Mouse (Mus musculus) limb, embryonic 10.5 days (tissue): ENCODE results near the gene Faf1. TPM values are rescaled to one million over a fixed set of nuclear protein-coding genes. Genes with fewer than 3 reads are reported as not detected.

Source experiments
- DNase-seq: peaks from one replicate; pipeline ENCODE4 v3.0.0-alpha.2; 2017; ENCODE audit warnings: low spot score
- H3K27ac ChIP-seq: fragments of 300-500 bp; sonication (generic); 2 replicates; pipeline ENCODE4 v1.5.1; 2016; ENCODE audit warnings: mild to moderate bottlenecking
- H3K27me3 ChIP-seq: fragments of 300-500 bp; sonication (generic); 2 replicates; pipeline ENCODE4 v1.6.1; 2016; ENCODE audit warnings: low read depth, mild to moderate bottlenecking; ENCODE audit not compliant: poor library complexity, severe bottlenecking
- H3K36me3 ChIP-seq: fragments of 300-500 bp; sonication (generic); 2 replicates; pipeline ENCODE4 v1.6.1; 2016; ENCODE audit warnings: mild to moderate bottlenecking, moderate library complexity
- H3K4me1 ChIP-seq: fragments of 300-500 bp; sonication (generic); 2 replicates; pipeline ENCODE4 v1.6.1; 2016
- H3K4me3 ChIP-seq: fragments of 300-500 bp; sonication (generic); 2 replicates; pipeline ENCODE4 v1.5.1; 2016; ENCODE audit warnings: mild to moderate bottlenecking, moderate library complexity
- H3K9me3 ChIP-seq: fragments of 300-500 bp; sonication (generic); replicated peaks from 2 replicates; pipeline ENCODE4 v1.6.1; 2016; ENCODE audit warnings: mild to moderate bottlenecking
- WGBS: fragments of 180-500 bp; shearing (Covaris S2); methylation state at CpG from one replicate; pipeline ENCODE4 v1.1.7; 2016; 5-methylcytosine and 5-hydroxymethylcytosine counted together
- polyA plus RNA-seq: library from polyadenylated mRNA; unstranded; fragments of >200 nt; fragmentation: Nextera tagmentation; extraction: Ambion mirVana; gene quantifications from 2 replicates; pipeline ENCODE4 v1.2.1, GENCODE M21; 2016

Gene Faf1
- polyA plus RNA-seq, 1 experiment from 2014 or later, result 29.2 TPM

DNA sequence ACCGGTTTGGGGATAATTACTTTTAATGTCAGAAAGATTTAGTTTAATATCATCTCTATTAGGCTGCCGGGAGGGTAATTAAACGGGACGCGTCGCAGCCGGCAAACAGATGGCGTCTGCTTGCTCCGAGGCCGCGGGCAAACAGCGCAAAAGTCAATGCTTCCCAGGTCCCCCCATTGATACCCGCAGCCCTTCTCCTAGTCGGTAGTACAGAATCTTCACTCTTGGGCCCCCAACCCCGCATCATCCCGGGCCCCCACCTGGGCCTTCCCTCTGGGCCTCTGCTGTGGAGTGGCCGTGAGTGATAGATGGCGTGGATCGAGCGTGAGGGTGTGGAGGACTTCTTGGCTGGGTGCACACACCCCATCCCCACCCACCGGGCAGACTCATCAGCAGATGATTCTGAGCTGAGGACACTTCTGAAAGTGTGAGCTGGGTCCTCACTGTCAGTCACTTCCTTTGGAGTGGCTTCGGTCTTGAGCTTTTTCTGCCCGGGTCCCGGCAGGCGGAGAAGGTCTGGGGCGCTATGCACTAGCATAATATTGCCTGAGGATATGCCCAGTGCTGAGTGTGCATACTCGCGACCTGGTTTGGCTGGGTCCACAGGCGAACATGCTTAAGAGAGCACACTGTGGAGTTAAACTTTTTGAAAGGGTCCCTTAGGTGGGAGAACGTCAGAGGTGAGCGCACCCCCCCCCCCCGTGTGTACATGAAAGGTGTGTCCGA is 298.4 kb downstream of the Faf1 start:
- 1% methylated on average over 33 of the region's 33 CpGs for WGBS

GRCm38 (mm10) chr4:109975381-109976240 is 299.2 kb downstream of the Faf1 start:
- no peak overlapping the region for H3K27ac ChIP-seq
- no peaks in the 10 kb centered on the region for H3K9me3 ChIP-seq
- H3K27me3 ChIP-seq, result peaks cover 100% of the 10 kb centered on the region
- peak; percentile 49 for DNase-seq
- peaks cover 40% of the 10 kb centered on the region for H3K4me1 ChIP-seq
- 7% methylated on average over 25 of the region's 25 CpGs for WGBS
- H3K36me3 ChIP-seq, result no peaks in the 10 kb centered on the region
- no peak overlapping the region for H3K4me3 ChIP-seq

More for the DNA sequence above, 298.4 kb downstream of the Faf1 start:
- peaks cover 32% of the 10 kb centered on the region for H3K4me1 ChIP-seq
- peak overlapping the region; percentile 30 for H3K4me3 ChIP-seq
- no peaks in the 10 kb centered on the region for H3K36me3 ChIP-seq
- DNase-seq, result peak; percentile 59
- peaks cover 99% of the 10 kb centered on the region for H3K27me3 ChIP-seq
- no peak overlapping the region for H3K27ac ChIP-seq
- no peaks in the 10 kb centered on the region for H3K9me3 ChIP-seq

DNA sequence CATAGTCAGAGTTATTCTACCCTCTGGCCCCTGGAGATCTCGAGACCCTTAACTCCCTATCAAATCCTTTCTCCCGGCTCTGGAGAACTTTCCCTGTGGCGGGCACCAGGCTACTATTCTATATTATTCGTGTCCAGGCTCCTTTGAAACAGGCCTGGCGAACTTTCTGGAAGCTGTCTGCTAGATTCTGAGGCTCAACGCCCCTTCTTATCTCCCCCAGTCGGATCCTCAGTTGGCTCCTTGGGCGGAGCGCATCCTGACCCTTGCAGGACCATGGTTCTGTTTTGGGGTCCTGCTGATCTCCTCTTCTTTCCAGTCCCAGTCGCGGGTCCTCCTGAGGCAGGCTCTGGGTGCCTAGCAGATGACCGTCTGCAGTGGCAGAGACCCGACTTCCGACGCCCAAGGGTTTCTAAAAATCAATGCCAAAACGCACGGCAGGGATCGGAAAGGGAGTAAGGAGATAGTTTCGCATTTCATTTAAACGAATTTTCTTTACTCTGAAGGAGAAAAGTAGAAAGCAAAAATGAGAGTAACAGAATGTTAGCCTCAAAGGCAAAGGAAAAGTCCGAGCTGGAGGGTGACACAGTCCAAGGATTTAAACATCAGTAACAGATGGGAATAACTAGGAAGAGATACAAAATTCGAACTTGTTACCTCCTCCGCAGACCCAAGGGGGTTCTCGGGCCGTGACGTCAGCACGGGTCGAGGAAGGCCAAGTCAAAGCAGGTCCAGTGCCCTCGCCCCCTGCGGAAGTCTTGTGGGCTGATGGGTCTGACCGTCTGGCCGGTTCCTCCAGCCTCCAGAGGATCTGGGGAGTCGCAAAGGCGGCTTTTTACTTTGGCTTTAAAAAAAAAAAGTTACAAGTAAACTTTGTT is 300.1 kb downstream of the Faf1 start:
- DNase-seq, result peak; percentile 59
- Histone ChIP-seq H3K4me3 (no peak overlapping the region), H3K36me3 (no peaks in the 10 kb centered on the region), H3K4me1 (peaks cover 44% of the 10 kb centered on the region), H3K27ac (no peak overlapping the region), H3K9me3 (no peaks in the 10 kb centered on the region), H3K27me3 (peaks cover 100% of the 10 kb centered on the region)
- under 1% methylated on average over 34 of the region's 34 CpGs for WGBS

DNA sequence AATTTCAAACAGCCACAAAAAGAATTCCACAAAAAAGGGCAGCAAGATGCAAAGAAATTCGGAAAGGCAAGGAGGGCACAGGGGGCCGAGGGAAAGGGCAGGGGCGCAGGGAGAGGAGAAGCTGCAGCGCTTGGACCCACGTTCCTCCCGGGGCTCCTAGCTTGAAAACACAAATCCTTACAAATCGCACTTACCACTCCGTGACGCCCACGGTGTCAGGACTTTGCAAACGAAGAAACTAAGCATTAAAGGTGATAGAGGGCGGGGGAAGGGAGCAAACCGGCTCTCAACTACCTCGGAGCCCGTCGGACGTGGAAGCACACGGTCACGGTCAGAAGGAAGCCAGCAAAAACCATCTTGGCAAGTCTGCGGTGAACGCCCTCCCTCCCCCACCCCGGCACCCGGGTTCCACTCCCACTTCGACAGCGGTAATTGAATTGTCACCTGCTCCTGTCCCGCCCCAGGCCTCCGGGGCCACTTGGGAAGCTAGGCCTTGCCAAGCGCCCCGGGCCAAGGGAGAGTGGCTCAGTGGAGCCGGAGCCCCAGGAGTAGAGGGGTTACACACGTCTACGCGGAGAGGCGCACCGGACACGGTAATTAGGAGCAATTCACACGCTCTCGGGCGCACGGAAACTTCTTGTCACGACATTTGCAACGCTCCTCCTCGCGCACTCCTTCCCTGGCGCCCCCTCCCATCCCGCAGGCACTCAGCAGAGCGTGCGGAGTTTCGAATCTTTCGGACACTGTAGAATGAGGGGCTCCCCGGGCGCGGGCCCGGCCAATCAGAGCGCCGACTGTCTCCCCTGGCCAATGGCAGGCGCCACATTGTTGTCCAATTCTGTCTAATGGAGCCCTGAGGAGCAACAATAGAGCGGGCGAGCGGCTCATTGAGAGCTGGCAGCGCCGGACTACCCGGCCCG is 301.0 kb downstream of the Faf1 start, which contains the start of gene Dmrta2:
Gene Dmrta2, plus strand, starts transcription at position 906 of the 920 bp plus-strand sequence.
- peaks cover 53% of the 10 kb centered on the region for H3K4me1 ChIP-seq
- H3K9me3 ChIP-seq, result no peaks in the 10 kb centered on the region
- WGBS, result under 1% methylated on average over 64 of the region's 64 CpGs
- DNase-seq, result peak; percentile 85
- H3K4me3 ChIP-seq, result peak within 1 kb of the TSS; percentile 64
- H3K36me3 ChIP-seq, result no peaks in the 10 kb centered on the region
- peaks cover 100% of the 10 kb centered on the region for H3K27me3 ChIP-seq
- peak within 1 kb of the TSS; percentile 83 for H3K27ac ChIP-seq

DNA sequence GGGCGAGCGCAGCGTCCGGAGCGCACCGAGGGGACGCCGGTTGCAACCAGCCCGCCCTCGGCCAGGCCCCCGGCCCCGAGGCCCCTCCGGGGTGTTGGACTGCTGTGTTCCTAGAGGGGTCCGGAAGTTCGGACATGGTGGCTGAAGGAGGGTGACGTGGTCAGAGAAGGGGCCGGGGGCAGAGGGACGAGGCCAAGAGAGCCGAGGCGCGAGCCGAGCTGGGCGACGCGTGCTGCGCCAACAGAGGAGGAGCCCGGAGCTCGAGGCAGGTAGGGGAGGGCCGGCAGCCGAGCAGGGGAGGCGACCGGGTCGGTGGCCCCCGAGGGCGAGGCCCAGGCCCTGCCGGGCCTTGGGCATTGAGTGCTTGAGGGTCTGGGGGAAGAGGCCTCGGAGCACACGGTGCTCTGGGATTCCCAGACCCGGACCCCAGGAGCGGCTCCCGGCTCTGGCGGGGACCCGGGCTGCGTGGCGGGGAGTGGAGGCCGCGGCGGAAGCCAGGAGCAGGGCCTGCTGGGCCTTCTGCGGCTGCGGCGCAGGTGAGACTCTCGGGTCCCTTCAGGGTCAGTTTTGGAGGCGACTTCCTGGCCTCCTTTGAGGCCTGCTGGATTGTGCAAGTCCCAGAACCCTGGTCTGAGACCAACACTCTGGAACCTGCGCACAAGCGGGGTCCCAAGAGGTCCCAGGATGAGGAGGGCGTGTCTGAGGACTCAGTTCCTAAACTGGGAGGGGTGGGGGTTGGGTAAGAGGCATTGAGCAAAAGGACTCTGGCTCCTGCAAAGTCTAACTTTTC is 301.9 kb downstream of the Faf1 start:
- under 1% methylated on average over 56 of the region's 56 CpGs for WGBS
- Histone ChIP-seq H3K9me3 (no peaks in the 10 kb centered on the region), H3K27ac (peak overlapping the region; percentile 83), H3K36me3 (no peaks in the 10 kb centered on the region), H3K4me1 (peaks cover 57% of the 10 kb centered on the region), H3K27me3 (peaks cover 100% of the 10 kb centered on the region), H3K4me3 (peak overlapping the region; percentile 64)
- DNase-seq, result no peak

- no peak for DNase-seq
- WGBS, result 3% methylated on average over 9 of the region's 9 CpGs
- peaks cover 61% of the 10 kb centered on the region for H3K4me1 ChIP-seq
- peak overlapping the region; percentile 64 for H3K4me3 ChIP-seq
- H3K36me3 ChIP-seq, result no peaks in the 10 kb centered on the region
- H3K9me3 ChIP-seq, result no peaks in the 10 kb centered on the region
- H3K27ac ChIP-seq, result no peak overlapping the region
- peaks cover 100% of the 10 kb centered on the region for H3K27me3 ChIP-seq
Measured at GRCm38 (mm10) chr4:109978858-109979340, 302.5 kb downstream of the Faf1 start.

GRCm38 (mm10) chr4:109979461-109980320 is 303.3 kb downstream of the Faf1 start:
- under 1% methylated on average over 66 of the region's 66 CpGs for WGBS
- Histone ChIP-seq H3K27ac (peak overlapping the region; percentile 43; the same call in 1 of the 2 replicates), H3K9me3 (no peaks in the 10 kb centered on the region), H3K27me3 (peaks cover 100% of the 10 kb centered on the region), H3K4me1 (peaks cover 61% of the 10 kb centered on the region), H3K36me3 (no peaks in the 10 kb centered on the region), H3K4me3 (peak overlapping the region; percentile 43)
- peak; percentile 75 for DNase-seq

DNA sequence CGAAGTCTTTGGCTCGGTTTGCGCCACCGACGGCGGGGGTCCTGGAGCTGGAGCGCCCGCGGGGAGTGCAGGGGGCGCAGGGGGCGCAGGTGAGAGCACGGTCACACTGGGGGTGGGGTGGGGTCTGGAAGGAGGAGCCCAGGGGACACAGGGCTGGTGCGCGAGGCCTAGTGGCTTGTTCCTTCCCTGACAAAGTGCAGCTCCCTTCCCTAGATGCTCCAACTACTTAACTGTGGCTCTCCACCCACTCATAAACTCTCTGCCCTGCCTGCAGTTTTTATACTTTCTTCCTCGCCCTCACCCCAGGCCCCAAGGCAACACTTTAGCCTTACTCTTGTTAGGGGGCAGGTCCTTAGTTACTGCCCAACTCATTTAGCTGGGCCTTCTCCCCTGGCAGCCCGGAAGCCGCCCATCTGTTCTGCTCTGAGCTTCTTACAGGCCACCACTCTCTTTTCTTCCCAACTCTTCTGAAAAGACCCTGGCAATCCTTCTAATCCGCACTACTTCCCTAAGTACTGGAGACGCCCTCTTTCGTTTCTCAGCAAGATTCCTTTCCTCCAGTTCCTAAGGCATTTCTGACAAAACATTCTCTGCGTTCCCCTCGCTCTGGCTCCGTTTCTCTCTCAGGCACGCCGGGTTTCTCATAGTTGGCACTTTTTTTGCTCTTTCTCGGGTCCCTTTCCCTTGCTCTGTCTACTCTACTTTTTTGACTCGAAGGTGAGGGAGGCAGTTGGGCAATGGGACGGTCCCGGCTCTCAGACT is 304.1 kb downstream of the Faf1 start:
- no peaks in the 10 kb centered on the region for H3K36me3 ChIP-seq
- peak; percentile 52 for DNase-seq
- 2% methylated on average over 29 of the region's 29 CpGs for WGBS
- peaks cover 60% of the 10 kb centered on the region for H3K4me1 ChIP-seq
- no peaks in the 10 kb centered on the region for H3K9me3 ChIP-seq
- peaks cover 100% of the 10 kb centered on the region for H3K27me3 ChIP-seq
- peak overlapping the region; percentile 43 for H3K4me3 ChIP-seq
- no peak overlapping the region for H3K27ac ChIP-seq

- peaks cover 100% of the 10 kb centered on the region for H3K27me3 ChIP-seq
- WGBS, result 2% methylated on average over 37 of the region's 37 CpGs
- peak; percentile 65 for DNase-seq
- H3K9me3 ChIP-seq, result no peaks in the 10 kb centered on the region
- H3K4me3 ChIP-seq, result peak overlapping the region; percentile 40
- H3K4me1 ChIP-seq, result peaks cover 60% of the 10 kb centered on the region
- no peaks in the 10 kb centered on the region for H3K36me3 ChIP-seq
- 0 out of 2 replicates have a peak overlapping the region, but pooled peaks have one; percentile 62 for H3K27ac ChIP-seq
Measured at GRCm38 (mm10) chr4:109981083-109981870, 304.9 kb downstream of the Faf1 start.
